Mouse (Mus musculus): ENCODE measurements around the gene Olfr68. TPM values are rescaled to one million over a fixed set of nuclear protein-coding genes. Genes with fewer than 3 reads are reported as not detected.
"Not testable (repeated sequence)": the region's sequence is repeated elsewhere in the genome, so short reads cannot be mapped to it uniquely, and the experiment has no call there.

The Olfr68 gene
- polyA plus RNA-seq, 1 experiment from 2014 or later = not detected

GRCm38 (mm10) chr7:103810746-103811145, 31.2 kb upstream of the Olfr68 start:
- 77% methylated on average over 3 of the region's 3 CpGs for WGBS
- ATAC-seq (ENCODE audit: insufficient number of reproducible peaks, insufficient read depth, low FRiP score, low TSS enrichment, low read depth) = no peak

GRCm38 (mm10) chr7:103810296-103810695, 30.8 kb upstream of the Olfr68 start:
- WGBS = 68% methylated on average over 1 of the region's 1 CpGs
- H3K27ac ChIP-seq = no peak overlapping the region
- no peak overlapping the region for H3K4me3 ChIP-seq (replicated peaks)
- H3K9ac ChIP-seq (replicated peaks) = no peak overlapping the region
- ATAC-seq (ENCODE audit: insufficient number of reproducible peaks, insufficient read depth, low FRiP score, low TSS enrichment, low read depth) = no peak
- H3K4me2 ChIP-seq = no peak overlapping the region
- no peaks in the 10 kb centered on the region for H3K27me3 ChIP-seq
- no peaks in the 10 kb centered on the region for H3K36me3 ChIP-seq
- H3K9me3 ChIP-seq = no peaks in the 10 kb centered on the region
- no peaks in the 10 kb centered on the region for H3K4me1 ChIP-seq (replicated peaks)

More at GRCm38 (mm10) chr7:103810746-103811145, 31.2 kb upstream of the Olfr68 start:
- Histone ChIP-seq H3K36me3 (no peaks in the 10 kb centered on the region), H3K27ac (no peak overlapping the region), H3K4me3 (replicated peaks) (no peak overlapping the region), H3K9ac (replicated peaks) (no peak overlapping the region), H3K9me3 (no peaks in the 10 kb centered on the region), H3K27me3 (no peaks in the 10 kb centered on the region), H3K4me2 (no peak overlapping the region), H3K4me1 (replicated peaks) (no peaks in the 10 kb centered on the region)

GRCm38 (mm10) chr7:103809801-103810155, 30.3 kb upstream of the Olfr68 start:
- Histone ChIP-seq H3K4me1 (replicated peaks) (no peaks in the 10 kb centered on the region), H3K4me3 (replicated peaks) (no peak overlapping the region), H3K4me2 (no peak overlapping the region), H3K9me3 (no peaks in the 10 kb centered on the region), H3K27me3 (no peaks in the 10 kb centered on the region), H3K36me3 (no peaks in the 10 kb centered on the region), H3K9ac (replicated peaks) (no peak overlapping the region), H3K27ac (no peak overlapping the region)
- ATAC-seq (ENCODE audit: insufficient number of reproducible peaks, insufficient read depth, low FRiP score, low TSS enrichment, low read depth) = no peak
- WGBS = 72% methylated on average over 1 of the region's 1 CpGs

GRCm38 (mm10) chr7:103808971-103809800, 29.7 kb upstream of the Olfr68 start:
- H3K27me3 ChIP-seq = no peaks in the 10 kb centered on the region
- H3K4me2 ChIP-seq = no peak overlapping the region
- no peaks in the 10 kb centered on the region for H3K36me3 ChIP-seq
- H3K9me3 ChIP-seq = no peaks in the 10 kb centered on the region
- WGBS = 66% methylated on average over 5 of the region's 5 CpGs
- ATAC-seq (ENCODE audit: insufficient number of reproducible peaks, insufficient read depth, low FRiP score, low TSS enrichment, low read depth) = no peak
- no peak overlapping the region for H3K9ac ChIP-seq (replicated peaks)
- no peaks in the 10 kb centered on the region for H3K4me1 ChIP-seq (replicated peaks)
- H3K4me3 ChIP-seq (replicated peaks) = no peak overlapping the region
- H3K27ac ChIP-seq = no peak overlapping the region

GRCm38 (mm10) chr7:103808120-103808519, 28.6 kb upstream of the Olfr68 start:
- not testable (repeated sequence) for H3K4me1 ChIP-seq (replicated peaks); H3K36me3 ChIP-seq; ATAC-seq (ENCODE audit: insufficient number of reproducible peaks, insufficient read depth, low FRiP score, low TSS enrichment, low read depth); H3K27me3 ChIP-seq; H3K4me3 ChIP-seq (replicated peaks); H3K9me3 ChIP-seq; H3K9ac ChIP-seq (replicated peaks); H3K4me2 ChIP-seq; H3K27ac ChIP-seq
- WGBS = 82% methylated on average over 2 of the region's 2 CpGs

- Histone ChIP-seq H3K9ac (replicated peaks) (no peak overlapping the region), H3K36me3 (no peaks in the 10 kb centered on the region), H3K4me1 (replicated peaks) (no peaks in the 10 kb centered on the region), H3K9me3 (no peaks in the 10 kb centered on the region), H3K27ac (no peak overlapping the region), H3K4me3 (replicated peaks) (no peak overlapping the region), H3K27me3 (no peaks in the 10 kb centered on the region), H3K4me2 (no peak overlapping the region)
- 62% methylated on average over 1 of the region's 1 CpGs for WGBS
- no peak for ATAC-seq (ENCODE audit: insufficient number of reproducible peaks, insufficient read depth, low FRiP score, low TSS enrichment, low read depth)
These were observed 27.4 kb upstream of the Olfr68 start for GRCm38 (mm10) chr7:103806856-103807255.

- 21% methylated on average over 4 of the region's 4 CpGs for WGBS
- Histone ChIP-seq H3K36me3 (no peaks in the 10 kb centered on the region), H3K4me1 (replicated peaks) (no peaks in the 10 kb centered on the region)
These were observed 13.3 kb upstream of the Olfr68 start for GRCm38 (mm10) chr7:103792669-103793388.

GRCm38 (mm10) chr7:103791721-103792120, 12.2 kb upstream of the Olfr68 start, which contains the start of gene Olfr67:
Gene Olfr67, minus strand, starts transcription at chr7:103791821.
- Histone ChIP-seq H3K9me3 (no peaks in the 10 kb centered on the region), H3K27me3 (no peaks in the 10 kb centered on the region), H3K4me2 (no peak within 1 kb of the TSS), H3K36me3 (no peaks in the 10 kb centered on the region), H3K4me1 (replicated peaks) (no peaks in the 10 kb centered on the region), H3K27ac (no peak within 1 kb of the TSS), H3K4me3 (replicated peaks) (no peak within 1 kb of the TSS), H3K9ac (replicated peaks) (no peak within 1 kb of the TSS)
- 75% methylated on average over 3 of the region's 3 CpGs for WGBS
- ATAC-seq (ENCODE audit: insufficient number of reproducible peaks, insufficient read depth, low FRiP score, low TSS enrichment, low read depth) = no peak

More at GRCm38 (mm10) chr7:103792669-103793388, 13.3 kb upstream of the Olfr68 start:
- Histone ChIP-seq H3K9ac (replicated peaks) (no peak overlapping the region), H3K4me2 (no peak overlapping the region), H3K9me3 (no peaks in the 10 kb centered on the region), H3K27ac (no peak overlapping the region), H3K4me3 (replicated peaks) (no peak overlapping the region), H3K27me3 (no peaks in the 10 kb centered on the region)
- no peak for ATAC-seq (ENCODE audit: insufficient number of reproducible peaks, insufficient read depth, low FRiP score, low TSS enrichment, low read depth)

- not testable (repeated sequence) for H3K27me3 ChIP-seq; H3K4me3 ChIP-seq (replicated peaks); H3K9ac ChIP-seq (replicated peaks); H3K4me2 ChIP-seq; ATAC-seq (ENCODE audit: insufficient number of reproducible peaks, insufficient read depth, low FRiP score, low TSS enrichment, low read depth); H3K27ac ChIP-seq; H3K4me1 ChIP-seq (replicated peaks); H3K9me3 ChIP-seq; H3K36me3 ChIP-seq
- 85% methylated on average over 4 of the region's 4 CpGs for WGBS
These were observed 1.8 kb downstream of the Olfr68 start for GRCm38 (mm10) chr7:103777652-103778051.

GRCm38 (mm10) chr7:103771494-103771893, 8.0 kb downstream of the Olfr68 start, which contains the start of gene Olfr69:
Gene Olfr69, minus strand, starts transcription at chr7:103771594.
- Histone ChIP-seq H3K4me3 (replicated peaks) (no peak within 1 kb of the TSS), H3K9me3 (no peaks in the 10 kb centered on the region), H3K4me1 (replicated peaks) (no peaks in the 10 kb centered on the region), H3K27me3 (no peaks in the 10 kb centered on the region), H3K36me3 (no peaks in the 10 kb centered on the region), H3K4me2 (no peak within 1 kb of the TSS), H3K9ac (replicated peaks) (no peak within 1 kb of the TSS), H3K27ac (no peak within 1 kb of the TSS)
- ATAC-seq (ENCODE audit: insufficient number of reproducible peaks, insufficient read depth, low FRiP score, low TSS enrichment, low read depth) = no peak
- WGBS = 75% methylated on average over 2 of the region's 2 CpGs

- not testable (repeated sequence) for H3K9me3 ChIP-seq; H3K4me3 ChIP-seq (replicated peaks); H3K9ac ChIP-seq (replicated peaks); H3K4me1 ChIP-seq (replicated peaks); H3K27ac ChIP-seq; H3K27me3 ChIP-seq; H3K4me2 ChIP-seq; ATAC-seq (ENCODE audit: insufficient number of reproducible peaks, insufficient read depth, low FRiP score, low TSS enrichment, low read depth); H3K36me3 ChIP-seq
- 85% methylated on average over 6 of the region's 6 CpGs for WGBS
These were observed 11.8 kb downstream of the Olfr68 start for GRCm38 (mm10) chr7:103767687-103768086.
